Mouse (Mus musculus) embryonic facial prominence, embryonic 14.5 days (tissue): ENCODE data around the gene Fkbp10. TPM values are rescaled to one million over a fixed set of nuclear protein-coding genes. Genes with fewer than 3 reads are reported as not detected.
A peak's percentile ranks its signal among the peaks of the same experiment; 100 is the strongest.

Experiments used
- ATAC-seq: fragments of 200-750 bp; cut with Nextera tagmentation; 2 replicates; pipeline ENCODE4 v1.8.0; 2017; ENCODE audit warnings: low read depth, moderate number of reproducible peaks, moderate TSS enrichment
- DNase-seq: peaks from one replicate; pipeline ENCODE4 v3.0.0-alpha.2; 2015; ENCODE audit warnings: low spot score
- H3K27ac ChIP-seq: fragments of 300-500 bp; sonication (generic); replicated peaks from 2 replicates; pipeline ENCODE4 v1.5.1; 2014; ENCODE audit warnings: low read depth, mild to moderate bottlenecking, low read length, moderate library complexity
- H3K27me3 ChIP-seq: fragments of 300-500 bp; sonication (generic); replicated peaks from 2 replicates; pipeline ENCODE4 v1.6.1; 2014; ENCODE audit warnings: low read length; ENCODE audit not compliant: control insufficient read depth, insufficient read depth
- H3K36me3 ChIP-seq: fragments of 300-500 bp; sonication (generic); 2 replicates; pipeline ENCODE4 v1.6.1; 2014; ENCODE audit warnings: low read length, mixed read lengths; ENCODE audit not compliant: control insufficient read depth, insufficient read depth
- H3K4me1 ChIP-seq: fragments of 300-500 bp; sonication (generic); 2 replicates; pipeline ENCODE4 v1.6.1; 2014; ENCODE audit warnings: antibody characterized with exemption, low read length; ENCODE audit not compliant: control insufficient read depth, insufficient read depth
- H3K4me2 ChIP-seq: fragments of 300-500 bp; sonication (generic); 2 replicates; pipeline ENCODE4 v1.6.1; 2014; ENCODE audit warnings: low read depth, mild to moderate bottlenecking, low read length, moderate library complexity, mixed read lengths
- H3K4me3 ChIP-seq: fragments of 300-500 bp; sonication (generic); 2 replicates; pipeline ENCODE4 v1.5.1; 2014; ENCODE audit warnings: low read depth, mild to moderate bottlenecking, low read length
- H3K9ac ChIP-seq: fragments of 300-500 bp; sonication (generic); 2 replicates; pipeline ENCODE4 v1.6.1; 2014; ENCODE audit warnings: low read depth, mild to moderate bottlenecking, low read length, moderate library complexity, mixed read lengths
- H3K9me3 ChIP-seq: fragments of 300-500 bp; sonication (generic); 2 replicates; pipeline ENCODE4 v1.6.1; 2016; ENCODE audit warnings: low read length; ENCODE audit not compliant: control insufficient read depth
- WGBS: fragments of 180-500 bp; shearing (Covaris S2); extraction: QIAGEN DNeasy Blood & Tissue Kit; methylation state at CpG from one replicate; pipeline ENCODE4 v1.1.7; 2014; 5-methylcytosine and 5-hydroxymethylcytosine counted together
- polyA plus RNA-seq: library from polyadenylated mRNA; unstranded; fragments of >200 nt; fragmentation: Nextera tagmentation; extraction: Ambion mirVana; gene quantifications from 2 replicates; pipeline ENCODE4 v1.2.1, GENCODE M21; 2014

Fkbp10 gene
- polyA plus RNA-seq, 1 experiment from 2014 or later = 208 TPM

GRCm38 (mm10) chr11:100403445-100404134 lies 11.9 kb upstream of the Fkbp10 start:
- Histone ChIP-seq H3K9me3 (no peaks in the 10 kb centered on the region), H3K9ac (no peak overlapping the region), H3K27ac (0 out of 2 replicates have a peak overlapping the region, but pooled peaks have one; percentile 28), H3K4me1 (no peaks in the 10 kb centered on the region), H3K36me3 (peaks cover 9% of the 10 kb centered on the region; the same call in 1 of the 2 replicates), H3K4me3 (no peak overlapping the region), H3K27me3 (no peaks in the 10 kb centered on the region), H3K4me2 (no peak overlapping the region)
- 77% methylated on average over 10 of the region's 10 CpGs for WGBS
- no peak for ATAC-seq
- DNase-seq = no peak

GRCm38 (mm10) chr11:100404456-100405074 lies 10.9 kb upstream of the Fkbp10 start:
- no peak overlapping the region for H3K27ac ChIP-seq
- H3K27me3 ChIP-seq = no peaks in the 10 kb centered on the region
- no peak for ATAC-seq
- H3K9ac ChIP-seq = no peak overlapping the region
- no peaks in the 10 kb centered on the region for H3K4me1 ChIP-seq
- H3K36me3 ChIP-seq = peaks cover 18% of the 10 kb centered on the region; the same call in 1 of the 2 replicates
- no peak overlapping the region for H3K4me3 ChIP-seq
- H3K9me3 ChIP-seq = no peaks in the 10 kb centered on the region
- WGBS = 86% methylated on average over 3 of the region's 3 CpGs
- no peak overlapping the region for H3K4me2 ChIP-seq
- no peak for DNase-seq

DNA sequence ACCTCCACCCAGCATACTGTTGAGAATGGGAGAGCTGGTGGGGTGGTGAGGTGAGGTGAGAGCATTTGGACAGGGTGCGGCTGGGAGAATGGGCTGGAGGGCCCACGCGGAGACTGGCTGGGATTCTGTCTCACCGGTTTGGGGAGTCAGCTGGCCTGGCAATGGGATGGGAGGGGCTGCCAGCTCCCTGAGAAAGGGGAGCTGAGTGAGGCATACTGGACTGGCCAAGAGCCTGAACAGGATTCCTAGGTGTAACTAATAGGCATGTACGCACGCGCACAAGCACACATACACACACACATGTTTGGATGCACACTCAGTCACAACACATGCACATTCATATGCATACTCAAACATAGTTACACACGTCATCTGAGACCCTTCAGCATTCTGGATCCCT lies 9.2 kb upstream of the Fkbp10 start:
- Histone ChIP-seq H3K4me1 (no peaks in the 10 kb centered on the region; the same call in 1 of the 2 replicates), H3K4me3 (no peak overlapping the region), H3K4me2 (no peak overlapping the region), H3K9ac (no peak overlapping the region), H3K27ac (no peak overlapping the region), H3K36me3 (peaks cover 34% of the 10 kb centered on the region), H3K9me3 (no peaks in the 10 kb centered on the region), H3K27me3 (no peaks in the 10 kb centered on the region)
- WGBS = 60% methylated on average over 5 of the region's 8 CpGs
- ATAC-seq = no peak
- DNase-seq = peak; percentile 40

DNA sequence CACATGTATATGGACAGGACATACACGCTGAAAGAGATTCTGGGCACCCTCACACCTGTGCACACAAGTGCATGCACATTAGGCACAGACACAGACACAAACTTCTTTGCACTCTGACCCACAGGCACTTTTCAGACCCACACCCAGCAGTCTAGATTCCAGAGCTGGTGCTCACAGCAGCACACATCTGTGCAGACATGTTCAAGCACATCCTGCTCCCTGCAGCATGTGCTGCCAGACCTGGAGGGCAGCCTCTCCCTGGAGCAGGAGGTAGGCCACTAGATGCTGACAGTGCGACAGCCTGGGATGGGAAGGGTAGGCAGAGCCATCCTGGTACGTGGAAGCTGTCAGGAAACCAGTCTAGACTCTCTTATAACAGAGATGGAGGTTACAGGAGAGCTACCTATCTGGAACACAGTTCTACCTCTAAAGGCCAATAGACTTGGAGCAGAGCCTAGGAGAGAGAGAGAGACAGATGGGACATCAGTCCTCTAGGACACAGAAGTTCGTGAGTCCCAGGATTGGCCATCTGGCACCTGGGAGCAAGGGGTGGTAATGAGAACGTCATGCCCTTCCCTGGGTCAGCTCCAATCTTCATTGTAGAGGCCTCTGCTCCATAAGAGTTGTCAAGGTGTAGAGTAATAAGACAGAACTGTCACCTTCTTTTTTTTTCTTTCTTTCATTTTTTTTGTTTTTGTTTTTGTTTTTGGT lies 8.3 kb upstream of the Fkbp10 start:
- DNase-seq (no peak), ATAC-seq (no peak)
- Histone ChIP-seq H3K27me3 (no peaks in the 10 kb centered on the region), H3K9me3 (no peaks in the 10 kb centered on the region), H3K9ac (no peak overlapping the region), H3K4me3 (no peak overlapping the region), H3K36me3 (peaks cover 40% of the 10 kb centered on the region), H3K4me1 (peaks cover 6% of the 10 kb centered on the region), H3K4me2 (no peak overlapping the region), H3K27ac (no peak overlapping the region)
- 83% methylated on average over 5 of the region's 5 CpGs for WGBS

DNA sequence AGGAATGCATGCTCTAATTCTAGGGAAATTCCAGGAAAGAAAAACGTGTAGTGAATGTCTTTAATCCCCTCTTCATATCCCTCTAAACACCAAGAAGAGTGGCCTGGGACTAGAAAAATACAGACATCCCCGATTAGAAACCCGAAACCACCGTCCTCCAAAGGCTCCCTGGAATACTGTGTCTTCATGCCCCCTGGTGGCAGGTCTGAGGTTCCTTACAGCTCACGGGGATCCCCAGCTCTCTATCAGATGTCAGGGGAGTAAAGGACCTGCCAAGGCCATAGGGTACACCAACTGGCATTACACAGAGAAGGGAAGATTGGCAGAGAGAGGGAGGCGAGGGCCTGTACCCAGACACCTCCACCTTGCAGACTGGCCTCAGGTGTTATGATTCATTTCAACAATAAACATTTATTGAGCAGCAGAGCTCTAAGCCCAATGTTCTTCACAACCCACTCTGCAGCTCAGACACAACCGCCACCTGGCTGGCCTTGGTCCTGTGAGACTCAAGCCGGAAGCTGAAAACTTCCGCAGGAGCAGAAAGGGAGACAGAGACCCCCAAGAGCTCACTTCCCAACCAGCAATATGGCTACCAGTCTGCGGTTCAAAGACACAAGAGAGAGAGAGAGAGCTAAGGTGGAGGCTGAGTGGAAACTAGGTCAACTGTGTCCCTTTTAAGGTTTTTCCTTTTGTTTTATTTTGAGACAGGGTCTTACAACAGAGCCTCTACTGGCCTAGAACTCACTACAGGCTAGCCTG lies 7.2 kb upstream of the Fkbp10 start:
- no peaks in the 10 kb centered on the region for H3K9me3 ChIP-seq
- ATAC-seq = peak; percentile 79
- 39% methylated on average over 10 of the region's 10 CpGs for WGBS
- no peak overlapping the region for H3K27ac ChIP-seq
- H3K36me3 ChIP-seq = peaks cover 40% of the 10 kb centered on the region
- peaks cover 17% of the 10 kb centered on the region for H3K4me1 ChIP-seq
- DNase-seq = peak; percentile 86
- no peak overlapping the region for H3K9ac ChIP-seq
- H3K27me3 ChIP-seq = no peaks in the 10 kb centered on the region
- H3K4me2 ChIP-seq = no peak overlapping the region
- no peak overlapping the region for H3K4me3 ChIP-seq

- Histone ChIP-seq H3K4me3 (no peak overlapping the region), H3K9me3 (no peaks in the 10 kb centered on the region), H3K27ac (no peak overlapping the region), H3K27me3 (no peaks in the 10 kb centered on the region), H3K36me3 (peaks cover 40% of the 10 kb centered on the region), H3K4me2 (no peak overlapping the region), H3K9ac (no peak overlapping the region), H3K4me1 (peaks cover 21% of the 10 kb centered on the region)
- WGBS = 89% methylated on average over 12 of the region's 12 CpGs
- ATAC-seq = no peak
- no peak for DNase-seq
Observed at GRCm38 (mm10) chr11:100408835-100409462, 6.5 kb upstream of the Fkbp10 start.

DNA sequence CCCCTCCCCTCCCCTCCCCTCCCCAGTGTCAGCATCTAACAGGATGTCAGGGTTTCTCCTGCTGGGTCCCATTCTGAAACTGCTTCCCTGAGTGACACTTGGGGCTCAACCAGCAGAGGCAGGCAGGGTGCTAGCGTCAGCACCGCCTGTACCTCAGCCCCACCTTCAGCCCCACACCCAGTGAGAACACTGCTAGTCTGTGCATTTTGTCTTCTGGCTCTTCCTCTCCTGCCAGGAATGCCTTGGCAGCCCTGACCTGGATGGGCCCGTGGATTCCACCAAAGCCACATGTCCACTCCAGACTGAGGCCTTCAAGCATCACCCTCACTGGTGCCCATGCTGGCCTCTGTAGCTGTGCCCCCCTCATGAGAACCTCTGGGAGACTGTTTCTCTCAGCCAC lies 5.8 kb upstream of the Fkbp10 start:
- no peak overlapping the region for H3K4me3 ChIP-seq
- no peak overlapping the region for H3K27ac ChIP-seq
- H3K4me2 ChIP-seq = no peak overlapping the region
- peaks cover 40% of the 10 kb centered on the region for H3K36me3 ChIP-seq
- no peak for ATAC-seq
- 74% methylated on average over 3 of the region's 3 CpGs for WGBS
- H3K4me1 ChIP-seq = peaks cover 21% of the 10 kb centered on the region
- no peaks in the 10 kb centered on the region for H3K9me3 ChIP-seq
- DNase-seq = no peak
- no peaks in the 10 kb centered on the region for H3K27me3 ChIP-seq
- 0 out of 2 replicates have a peak overlapping the region, but pooled peaks have one; percentile 34 for H3K9ac ChIP-seq

- Histone ChIP-seq H3K27ac (peak overlapping the region; percentile 21; the same call in 1 of the 2 replicates), H3K36me3 (peaks cover 40% of the 10 kb centered on the region), H3K27me3 (no peaks in the 10 kb centered on the region), H3K4me2 (peak overlapping the region; percentile 64), H3K9me3 (no peaks in the 10 kb centered on the region), H3K4me1 (peaks cover 25% of the 10 kb centered on the region), H3K4me3 (peak overlapping the region; percentile 13; the same call in 1 of the 2 replicates), H3K9ac (peak overlapping the region; percentile 89; the same call in 1 of the 2 replicates)
- ATAC-seq = no peak
- DNase-seq = no peak
- WGBS = 74% methylated on average over 11 of the region's 11 CpGs
Observed at GRCm38 (mm10) chr11:100411736-100412135, 3.8 kb upstream of the Fkbp10 start.
